Mouse (Mus musculus) megakaryocyte, embryonic 14.5 days (primary cell): ENCODE results near the gene Endou.

Source experiments
- FLI1 ChIP-seq: IDR thresholded peaks from 2 replicates; pipeline ENCODE4 v1.6.1; 2012; ENCODE audit warnings: low read length, inconsistent platforms, mixed read lengths
- GATA1 ChIP-seq: IDR thresholded peaks from 3 replicates; pipeline ENCODE4 v1.6.1; 2012; ENCODE audit warnings: mixed read lengths, low read length, inconsistent platforms, borderline replicate concordance

GRCm38 (mm10) chr15:97747486-97747885 is 16.3 kb upstream of the Endou start:
- no peak for TF ChIP-seq GATA1
- TF ChIP-seq FLI1 = no peak
